Mouse (Mus musculus): Measurements from ENCODE around the gene Hist1h1c.

DNA sequence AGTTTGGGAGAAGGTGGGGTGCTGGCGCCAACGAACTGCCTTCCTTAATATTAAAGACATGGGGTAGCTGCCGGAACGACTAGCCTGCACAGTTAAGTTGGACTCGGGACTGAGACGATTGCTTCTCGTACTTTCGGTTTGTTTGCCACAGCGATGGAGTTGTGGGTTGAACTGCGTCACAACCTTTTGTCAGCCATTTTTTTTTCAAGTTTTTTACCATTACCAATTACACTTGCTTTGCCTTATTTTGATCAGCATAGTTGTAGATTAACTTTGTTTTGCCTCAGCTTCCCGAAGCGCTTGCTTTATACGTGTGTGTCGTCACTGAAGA is 1.3 kb downstream of the Hist1h1c start:
- TF ChIP-seq CTCF (IDR thresholded peaks at IDR 0.05; ENCODE audit: insufficient read depth, low read length) (no peak), POLR2A (IDR thresholded peaks at IDR 0.05; ENCODE audit: borderline replicate concordance, extremely low read depth, low read depth, low read length) (peak; percentile 68; the same call in 1 of the 2 replicates)
